Mouse (Mus musculus) spleen, postnatal 36 days (tissue): ENCODE measurements at regions not wholly inside any gene's neighbourhood (a gene's known extent, or its start where the extent isn't known, plus 50 kb on each side); places are given as distances from the start of the nearest gene placed in this dataset.
"Not testable (repeated sequence)": the region's sequence is repeated elsewhere in the genome, so short reads cannot be mapped to it uniquely, and the experiment has no call there.

Source experiments
- DNase-seq, 2 experiments: peaks; one replicate each; pipeline ENCODE4 v3.0.0; 2022; ENCODE audit warnings: low spot score in 2 of 2, mixed read lengths in 1 of 2

GRCm38 (mm10) chr3:130828346-130828745, 98.1 kb upstream of the Rpl34 start:
- no peak for DNase-seq

GRCm38 (mm10) chr3:130827934-130828333, 97.7 kb upstream of the Rpl34 start:
- DNase-seq: no peak

GRCm38 (mm10) chr3:130827021-130827420, 96.8 kb upstream of the Rpl34 start:
- no peak for DNase-seq

- no peak for DNase-seq
Observed at GRCm38 (mm10) chr3:130819837-130820098, 89.6 kb upstream of the Rpl34 start.

GRCm38 (mm10) chr3:130819031-130819836, 89.0 kb upstream of the Rpl34 start:
- no peak for DNase-seq

- DNase-seq: peak; percentile 73 to 76
Observed at GRCm38 (mm10) chr3:130818467-130819030, 88.4 kb upstream of the Rpl34 start.

- peak; percentile 65 to 70 for DNase-seq
Observed at GRCm38 (mm10) chr3:130809696-130810665, 79.8 kb upstream of the Rpl34 start.

- no peak for DNase-seq
Observed at GRCm38 (mm10) chr3:130805345-130805744, 75.1 kb upstream of the Rpl34 start.

- no peak for DNase-seq
Observed at GRCm38 (mm10) chr3:130804327-130804662, 74.1 kb upstream of the Rpl34 start.

GRCm38 (mm10) chr3:130803591-130804326, 73.6 kb upstream of the Rpl34 start:
- peak in 1 of 2 experiments; percentile 12 for DNase-seq

- no peak for DNase-seq
Observed at GRCm38 (mm10) chr3:130800016-130800415, 69.8 kb upstream of the Rpl34 start.

- DNase-seq: not testable (repeated sequence)
Observed at GRCm38 (mm10) chr3:130797956-130798355, 67.8 kb upstream of the Rpl34 start.

GRCm38 (mm10) chr3:130796531-130796930, 66.3 kb upstream of the Rpl34 start:
- DNase-seq: peak; percentile 67 to 72

GRCm38 (mm10) chr3:130795396-130795795, 65.2 kb upstream of the Rpl34 start:
- no peak for DNase-seq

GRCm38 (mm10) chr3:130794142-130794925, 64.1 kb upstream of the Rpl34 start:
- DNase-seq: peak; percentile 17 to 34

- DNase-seq: no peak
Observed at GRCm38 (mm10) chr3:130780706-130781240, 50.6 kb upstream of the Rpl34 start.
